23 mouse cellular contexts compared by ENCODE assay signal in the genomic region with DNA sequence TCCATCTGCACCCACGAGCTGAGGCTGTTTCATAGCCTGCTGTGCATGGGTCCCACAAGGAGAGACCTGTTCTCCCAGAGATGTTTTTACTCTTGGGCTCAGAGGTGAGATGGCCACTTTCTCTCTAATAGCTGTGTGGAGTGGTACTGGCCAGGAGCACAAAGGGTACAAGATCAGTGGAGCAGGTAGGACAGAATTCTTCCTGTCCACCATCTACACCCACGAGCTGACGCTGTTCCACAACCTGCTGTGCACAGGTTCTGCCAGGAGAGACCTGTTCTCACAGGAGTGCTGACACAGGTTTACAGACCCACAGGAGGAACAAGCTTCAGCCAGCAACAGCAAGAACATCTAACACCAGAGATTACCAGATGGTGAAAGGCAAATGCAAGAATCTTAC.
"Had no signal": no experiment of that assay in that cellular context is flagged by ENCODE, and none has a peak within 500 bp of the region (broad histone marks: within the 10 kb centered on the region; RNA-seq: fewer than 3 reads in every experiment).

No protein-coding gene starts in this region.

- H3K4me1 ChIP-seq: limb, embryonic 12.5 days; limb, embryonic 15.5 days; megakaryocyte, embryonic 14.5 days; midbrain, embryonic 10.5 days; midbrain, embryonic 15.5 days; neural tube, embryonic 12.5 days; neural tube, embryonic 15.5 days had no signal

- H3K27ac ChIP-seq: kidney, postnatal 0 days; limb, embryonic 12.5 days; limb, embryonic 15.5 days; liver, embryonic 14.5 days; macrophage; midbrain, embryonic 10.5 days; midbrain, embryonic 15.5 days; neural tube, embryonic 12.5 days; neural tube, embryonic 15.5 days; stomach, postnatal 0 days had no signal

- H3K4me2 ChIP-seq: limb, embryonic 12.5 days; limb, embryonic 15.5 days; liver, embryonic 11.5 days; lung, embryonic 14.5 days; midbrain, embryonic 15.5 days; neural tube, embryonic 12.5 days; neural tube, embryonic 15.5 days had no signal

- ATAC-seq: liver, postnatal 0 days; lung, postnatal 0 days; midbrain, embryonic 15.5 days had no signal

- H3K36me3 ChIP-seq: limb, embryonic 12.5 days; limb, embryonic 15.5 days; midbrain, embryonic 10.5 days; midbrain, embryonic 15.5 days; neural tube, embryonic 12.5 days; neural tube, embryonic 15.5 days had no signal

- DNase-seq: kidney, postnatal 25 days; left cerebral cortex, postnatal 4 days; liver, postnatal 0 days; lung, embryonic 14.5 days; right cerebral cortex, adult 18-20 months; right cerebral cortex, postnatal 14 days; right cerebral cortex, postnatal 4 days; thymus, adult 2 months; thymus, postnatal 14 days; thymus, postnatal 4 days had no signal

- H3K27me3 ChIP-seq: limb, embryonic 12.5 days; limb, embryonic 15.5 days; megakaryocyte, embryonic 14.5 days; midbrain, embryonic 15.5 days; neural tube, embryonic 12.5 days; neural tube, embryonic 15.5 days had no signal

- H3K9ac ChIP-seq: limb, embryonic 12.5 days; limb, embryonic 15.5 days; liver, embryonic 14.5 days; liver, postnatal 0 days; lung, embryonic 14.5 days; midbrain, embryonic 15.5 days; neural tube, embryonic 12.5 days; neural tube, embryonic 15.5 days had no signal

- H3K4me3 ChIP-seq: limb, embryonic 12.5 days; limb, embryonic 15.5 days; megakaryocyte, embryonic 14.5 days; midbrain, embryonic 10.5 days; midbrain, embryonic 15.5 days; neural tube, embryonic 12.5 days; neural tube, embryonic 15.5 days had no signal

- H3K9me3 ChIP-seq: limb, embryonic 12.5 days; limb, embryonic 15.5 days; megakaryocyte, embryonic 14.5 days; midbrain, embryonic 10.5 days; midbrain, embryonic 15.5 days; neural tube, embryonic 12.5 days had no signal
